15 mouse cellular contexts compared by ENCODE assay signal in genomic region chr6:118071416-118071815, GRCm38 (mm10).
DNase-seq lines count a peak whose midpoint lies in the region.
"Had no signal": no experiment of that assay in that cellular context is flagged by ENCODE, and none has a peak within 500 bp of the region (broad histone marks: within the 10 kb centered on the region; RNA-seq: fewer than 3 reads in every experiment).

No protein-coding gene starts in this region.

- DNase-seq in cerebellum, adult 11-12 months, result peak; percentile 68
- DNase-seq in cerebellum, adult 11 months, result no peak
- peak; percentile 70 to 79 for DNase-seq in cerebellum, postnatal 10 days
- no peak for DNase-seq in cerebellum, postnatal 4 days (ENCODE audit: low spot score in 2 of 2)
- DNase-seq in layer of hippocampus, adult 9-11 months, result peak; percentile 59
- no peak for DNase-seq in layer of hippocampus, adult 8-10 months (ENCODE audit: low spot score in 2 of 2)
- no peak for DNase-seq in ovary, postnatal 10 days (ENCODE audit: low spot score)
- DNase-seq: adrenal gland, adult 8-10 months; adrenal gland, postnatal 36 days; B cell, adult 2 months; forebrain, postnatal 0 days; gastrocnemius, postnatal 14 days; heart, adult 2 months; heart, postnatal 14 days; kidney, adult 11 months had no signal

Comparison
In these comparisons a context has a peak if more than half of its experiments do, and no peak if none do; other contexts are left out.
1. DNase-seq: peak in cerebellum, adult 11-12 months (single experiment), cerebellum, postnatal 10 days (2 of 2) and layer of hippocampus, adult 9-11 months (single experiment); none in cerebellum, adult 11 months (single experiment), cerebellum, postnatal 4 days (0 of 2), layer of hippocampus, adult 8-10 months (0 of 2) and ovary, postnatal 10 days (single experiment).